Mouse (Mus musculus): ENCODE results near the gene Tab1. TPM values are rescaled to one million over a fixed set of nuclear protein-coding genes. Genes with fewer than 3 reads are reported as not detected.

Gene Tab1
- polyA plus RNA-seq, 1 experiment = 2.2 TPM

DNA sequence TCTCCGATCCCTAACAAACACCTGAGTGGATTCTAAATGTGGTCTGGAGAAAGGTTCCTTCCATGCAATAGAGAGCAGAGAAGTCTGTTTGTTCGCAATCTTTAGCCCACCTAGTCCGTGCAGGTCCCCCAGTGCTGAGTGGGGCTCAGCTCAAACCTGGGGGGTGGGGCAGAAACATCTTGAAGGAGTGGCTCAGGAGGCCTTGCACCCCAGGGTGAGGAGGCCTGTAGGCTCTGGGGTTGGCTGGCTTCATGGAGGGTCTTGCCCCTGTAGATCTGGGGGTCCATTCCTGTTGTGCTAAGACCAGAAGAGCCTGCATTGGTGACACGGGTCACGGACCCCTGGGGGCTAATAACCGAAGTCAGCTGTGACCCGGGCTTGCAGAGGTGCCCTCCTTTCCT lies 40.9 kb upstream of the Tab1 start:
- TF ChIP-seq TAL1 (IDR thresholded peaks at IDR 0.05; ENCODE audit: low read length) (no peak), GATA1 (IDR thresholded peaks at IDR 0.05; ENCODE audit: low read length) (no peak)
- peaks cover under 1% of the 10 kb centered on the region; the same call in 1 of the 2 replicates for H3K36me3 ChIP-seq (ENCODE audit: control insufficient read depth)
- H3K27me3 ChIP-seq (ENCODE audit: control insufficient read depth) = peaks cover 19% of the 10 kb centered on the region
- H3K9me3 ChIP-seq (ENCODE audit: control insufficient read depth, low read length) = no peaks in the 10 kb centered on the region; the same call in 1 of the 2 replicates
- H3K4me1 ChIP-seq (ENCODE audit: control insufficient read depth) = peaks cover 82% of the 10 kb centered on the region
- peak overlapping the region; percentile 84 for H3K4me3 ChIP-seq (replicated peaks)

GRCm38 (mm10) chr15:80092599-80092998 lies 40.3 kb upstream of the Tab1 start:
- no peak overlapping the region for H3K4me3 ChIP-seq (replicated peaks)
- TF ChIP-seq GATA1 (IDR thresholded peaks at IDR 0.05; ENCODE audit: low read length) (no peak), TAL1 (IDR thresholded peaks at IDR 0.05; ENCODE audit: low read length) (no peak)
- H3K27me3 ChIP-seq (ENCODE audit: control insufficient read depth) = peaks cover 19% of the 10 kb centered on the region
- no peaks in the 10 kb centered on the region for H3K9me3 ChIP-seq (ENCODE audit: control insufficient read depth, low read length)
- no peaks in the 10 kb centered on the region; the same call in 1 of the 2 replicates for H3K36me3 ChIP-seq (ENCODE audit: control insufficient read depth)
- peaks cover 82% of the 10 kb centered on the region for H3K4me1 ChIP-seq (ENCODE audit: control insufficient read depth)

DNA sequence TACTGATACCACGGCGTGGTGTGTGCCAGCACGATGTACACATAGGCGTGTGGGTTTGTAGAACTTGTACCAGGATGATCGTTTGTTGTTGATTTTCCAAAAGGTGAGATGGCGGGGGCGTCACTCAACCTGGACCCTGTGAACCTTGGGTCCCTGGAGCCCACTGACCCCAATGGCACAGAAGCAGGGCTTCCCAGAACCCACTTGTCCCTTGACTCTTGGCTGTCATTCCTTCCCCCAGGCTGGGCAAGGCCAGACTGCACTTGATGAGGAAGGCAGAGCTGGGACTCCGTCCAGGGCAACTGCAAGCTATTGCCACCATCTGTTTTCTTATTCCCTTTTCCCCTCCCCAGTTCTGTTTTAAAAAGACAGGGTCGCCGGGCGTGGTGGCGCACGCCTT lies 38.7 kb upstream of the Tab1 start:
- H3K4me3 ChIP-seq (replicated peaks) = no peak overlapping the region
- no peaks in the 10 kb centered on the region; the same call in 1 of the 2 replicates for H3K36me3 ChIP-seq (ENCODE audit: control insufficient read depth)
- TF ChIP-seq GATA1 (IDR thresholded peaks at IDR 0.05; ENCODE audit: low read length) = no peak
- no peak for TF ChIP-seq TAL1 (IDR thresholded peaks at IDR 0.05; ENCODE audit: low read length)
- H3K9me3 ChIP-seq (ENCODE audit: control insufficient read depth, low read length) = no peaks in the 10 kb centered on the region
- peaks cover 19% of the 10 kb centered on the region for H3K27me3 ChIP-seq (ENCODE audit: control insufficient read depth)
- H3K4me1 ChIP-seq (ENCODE audit: control insufficient read depth) = peaks cover 84% of the 10 kb centered on the region

DNA sequence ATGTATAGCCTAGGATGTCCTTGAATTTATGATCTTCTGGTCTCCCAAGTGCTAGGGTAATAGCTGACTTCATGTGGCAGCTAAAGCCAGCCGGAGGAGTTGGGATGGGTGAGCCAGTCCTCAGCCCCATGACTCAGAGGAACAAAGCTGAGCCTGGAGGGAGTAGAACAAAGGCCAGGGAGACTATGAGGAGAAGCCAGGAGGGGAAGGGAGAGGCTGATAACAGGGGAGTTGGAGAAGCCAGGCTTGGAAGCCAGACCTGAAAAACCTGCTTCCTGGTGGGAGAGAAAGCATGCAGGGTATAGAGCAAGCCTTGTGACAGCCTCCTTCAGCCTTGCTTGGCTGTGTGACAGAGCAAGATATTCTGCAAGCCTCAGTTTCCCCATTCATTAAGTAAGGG lies 37.3 kb upstream of the Tab1 start:
- Histone ChIP-seq H3K9me3 (ENCODE audit: control insufficient read depth, low read length) (no peaks in the 10 kb centered on the region), H3K4me1 (ENCODE audit: control insufficient read depth) (peaks cover 84% of the 10 kb centered on the region), H3K4me3 (replicated peaks) (no peak overlapping the region), H3K27me3 (ENCODE audit: control insufficient read depth) (peaks cover 19% of the 10 kb centered on the region), H3K36me3 (ENCODE audit: control insufficient read depth) (no peaks in the 10 kb centered on the region; the same call in 1 of the 2 replicates)
- TF ChIP-seq GATA1 (IDR thresholded peaks at IDR 0.05; ENCODE audit: low read length) (no peak), TAL1 (IDR thresholded peaks at IDR 0.05; ENCODE audit: low read length) (no peak)

GRCm38 (mm10) chr15:80096406-80096805 lies 36.5 kb upstream of the Tab1 start:
- no peaks in the 10 kb centered on the region for H3K9me3 ChIP-seq (ENCODE audit: control insufficient read depth, low read length)
- H3K36me3 ChIP-seq (ENCODE audit: control insufficient read depth) = no peaks in the 10 kb centered on the region; the same call in 1 of the 2 replicates
- H3K27me3 ChIP-seq (ENCODE audit: control insufficient read depth) = peaks cover 15% of the 10 kb centered on the region
- peak overlapping the region; percentile 62 for H3K4me3 ChIP-seq (replicated peaks)
- TF ChIP-seq TAL1 (IDR thresholded peaks at IDR 0.05; ENCODE audit: low read length) (no peak), GATA1 (IDR thresholded peaks at IDR 0.05; ENCODE audit: low read length) (no peak)
- H3K4me1 ChIP-seq (ENCODE audit: control insufficient read depth) = peaks cover 79% of the 10 kb centered on the region

DNA sequence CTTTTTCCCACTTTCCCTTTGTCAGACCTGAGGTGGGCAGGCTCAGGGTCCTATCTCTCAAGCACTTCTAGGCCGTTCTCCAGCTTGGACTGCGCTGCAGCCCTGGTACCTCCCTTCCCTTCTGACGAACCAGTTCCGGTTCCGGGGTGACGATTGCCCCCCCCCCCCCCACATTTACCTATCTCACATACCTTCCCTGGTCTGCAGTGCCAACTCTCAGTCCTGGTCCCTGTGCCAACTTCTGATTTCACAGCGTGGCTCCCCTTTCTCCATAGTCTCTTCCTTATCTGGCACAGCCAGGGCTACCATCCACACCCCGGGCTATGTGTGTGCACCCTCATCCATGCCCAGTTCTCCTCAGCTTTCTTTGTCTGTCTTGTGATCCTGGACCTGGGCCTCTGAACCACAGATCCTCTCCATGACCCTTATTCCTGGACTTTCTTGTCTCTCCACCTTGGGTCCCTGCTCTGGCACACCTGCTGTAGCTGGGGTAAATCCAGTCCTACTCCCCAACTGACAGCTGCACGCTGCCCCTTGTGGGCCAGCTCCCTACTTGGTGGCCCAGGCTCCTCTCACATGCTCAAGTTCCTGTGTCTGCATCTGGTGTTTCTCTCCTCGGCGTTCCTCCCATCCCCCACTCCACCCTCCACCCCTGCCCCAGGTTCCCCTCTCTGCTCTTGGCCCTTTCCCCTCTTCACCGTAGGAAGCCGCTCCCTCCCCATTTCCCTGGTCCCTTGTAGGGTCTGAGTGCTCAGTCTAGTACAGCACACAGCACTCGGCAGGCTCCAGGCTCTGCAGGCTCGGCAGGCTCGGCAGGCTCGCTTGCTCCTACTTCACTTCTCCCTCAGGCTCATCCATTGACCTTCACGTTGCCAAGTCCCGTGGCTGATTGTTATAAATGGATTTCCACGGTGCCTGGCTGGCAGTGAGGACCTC lies 35.7 kb upstream of the Tab1 start:
- no peaks in the 10 kb centered on the region for H3K9me3 ChIP-seq (ENCODE audit: control insufficient read depth, low read length)
- H3K27me3 ChIP-seq (ENCODE audit: control insufficient read depth) = peaks cover 7% of the 10 kb centered on the region
- H3K36me3 ChIP-seq (ENCODE audit: control insufficient read depth) = no peaks in the 10 kb centered on the region; the same call in 1 of the 2 replicates
- H3K4me1 ChIP-seq (ENCODE audit: control insufficient read depth) = peaks cover 78% of the 10 kb centered on the region
- peak overlapping the region; percentile 62 for H3K4me3 ChIP-seq (replicated peaks)
- TF ChIP-seq TAL1 (IDR thresholded peaks at IDR 0.05; ENCODE audit: low read length) = peak; percentile 80
- peak; percentile 65 for TF ChIP-seq GATA1 (IDR thresholded peaks at IDR 0.05; ENCODE audit: low read length)

DNA sequence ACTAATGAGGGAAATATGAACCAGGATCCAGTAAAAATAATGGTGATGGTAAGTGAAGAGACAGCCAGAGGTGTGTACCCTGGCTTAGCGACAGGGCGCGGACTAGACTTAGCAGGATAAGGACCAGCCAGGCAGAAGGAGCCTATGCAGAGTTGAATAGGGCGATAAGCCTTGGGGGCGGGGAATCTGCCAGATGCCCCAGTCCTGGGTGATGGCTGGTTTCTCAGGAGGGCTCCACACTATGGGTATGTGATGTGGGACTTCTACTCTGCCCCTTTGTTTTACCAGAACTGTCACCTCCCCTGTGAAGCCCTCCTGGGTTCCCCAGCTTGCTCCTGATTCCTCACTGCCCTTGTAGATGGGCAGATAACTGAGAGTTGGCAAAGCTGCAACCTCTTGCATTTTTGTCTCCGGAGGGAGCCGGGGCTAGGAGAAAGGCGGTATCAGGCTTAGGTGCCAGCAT lies 34.9 kb upstream of the Tab1 start:
- H3K4me3 ChIP-seq (replicated peaks) = peak overlapping the region; percentile 62

GRCm38 (mm10) chr15:80098809-80099208 lies 34.1 kb upstream of the Tab1 start:
- peak overlapping the region; percentile 62 for H3K4me3 ChIP-seq (replicated peaks)
- no peaks in the 10 kb centered on the region for H3K9me3 ChIP-seq (ENCODE audit: control insufficient read depth, low read length)
- no peaks in the 10 kb centered on the region; the same call in 1 of the 2 replicates for H3K36me3 ChIP-seq (ENCODE audit: control insufficient read depth)
- H3K27me3 ChIP-seq (ENCODE audit: control insufficient read depth) = no peaks in the 10 kb centered on the region
- TF ChIP-seq GATA1 (IDR thresholded peaks at IDR 0.05; ENCODE audit: low read length) (no peak), TAL1 (IDR thresholded peaks at IDR 0.05; ENCODE audit: low read length) (no peak)
- peaks cover 80% of the 10 kb centered on the region for H3K4me1 ChIP-seq (ENCODE audit: control insufficient read depth)

More for the DNA sequence above, 34.9 kb upstream of the Tab1 start:
- TF ChIP-seq TAL1 (IDR thresholded peaks at IDR 0.05; ENCODE audit: low read length) (peak; percentile 43; the same call in 1 of the 3 replicates), GATA1 (IDR thresholded peaks at IDR 0.05; ENCODE audit: low read length) (peak; percentile 82; the same call in 1 of the 2 replicates)
- no peaks in the 10 kb centered on the region; the same call in 1 of the 2 replicates for H3K36me3 ChIP-seq (ENCODE audit: control insufficient read depth)
- peaks cover 79% of the 10 kb centered on the region for H3K4me1 ChIP-seq (ENCODE audit: control insufficient read depth)
- no peaks in the 10 kb centered on the region for H3K27me3 ChIP-seq (ENCODE audit: control insufficient read depth)
- H3K9me3 ChIP-seq (ENCODE audit: control insufficient read depth, low read length) = no peaks in the 10 kb centered on the region

GRCm38 (mm10) chr15:80099477-80099876 lies 33.5 kb upstream of the Tab1 start:
- Histone ChIP-seq H3K27me3 (ENCODE audit: control insufficient read depth) (no peaks in the 10 kb centered on the region), H3K36me3 (ENCODE audit: control insufficient read depth) (no peaks in the 10 kb centered on the region; the same call in 1 of the 2 replicates), H3K4me3 (replicated peaks) (no peak overlapping the region), H3K9me3 (ENCODE audit: control insufficient read depth, low read length) (no peaks in the 10 kb centered on the region), H3K4me1 (ENCODE audit: control insufficient read depth) (peaks cover 77% of the 10 kb centered on the region)
- TF ChIP-seq TAL1 (IDR thresholded peaks at IDR 0.05; ENCODE audit: low read length) (no peak), GATA1 (IDR thresholded peaks at IDR 0.05; ENCODE audit: low read length) (no peak)
